21 mouse cellular contexts compared by ENCODE assay signal in the genomic region with DNA sequence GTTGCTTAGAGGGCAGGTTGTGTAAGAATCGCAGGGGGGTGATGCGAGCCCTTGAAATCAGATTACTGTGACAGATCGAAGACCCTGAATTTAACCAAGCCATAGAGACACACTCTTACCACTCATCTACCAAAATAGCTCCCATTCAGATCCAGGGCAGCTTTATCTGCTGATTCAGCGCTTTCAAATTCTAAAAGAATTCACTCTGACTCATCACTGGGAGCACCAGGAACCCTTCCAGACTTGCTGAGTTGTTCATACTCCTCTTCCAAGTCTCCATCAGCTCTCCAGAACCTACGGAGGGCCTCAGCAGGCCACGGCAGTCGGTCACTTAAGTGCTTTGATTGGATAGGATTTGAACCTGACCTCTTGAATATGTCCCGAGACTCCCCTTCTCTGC. TPM values are rescaled to one million over a fixed set of nuclear protein-coding genes. Genes with fewer than 3 reads are reported as not detected.
A peak's percentile ranks its signal among the peaks of the same experiment; 100 is the strongest.
DNase-seq lines count a peak whose midpoint lies in the region; ATAC-seq and TF ChIP-seq lines count a peak whose summit lies in the region.
"Had no signal": no experiment of that assay in that cellular context is flagged by ENCODE, and none has a peak within 500 bp of the region (broad histone marks: within the 10 kb centered on the region; RNA-seq: fewer than 3 reads in every experiment).

No protein-coding gene starts in this region.

- no peak overlapping the region for H3K4me3 ChIP-seq in gastrocnemius, adult 2 months
- no peak overlapping the region for H3K4me3 ChIP-seq in embryonic fibroblast, embryonic 13.5 days (ENCODE audit: insufficient read depth, low read length)
- H3K4me3 ChIP-seq: embryonic facial prominence, embryonic 15.5 days; heart, embryonic 12.5 days; hindbrain, embryonic 15.5 days; kidney, embryonic 15.5 days; midbrain, embryonic 15.5 days; myocyte had no signal

- H3K27ac ChIP-seq in gastrocnemius, adult 2 months: no peak overlapping the region
- peak overlapping the region; percentile 30; the same call in 1 of the 2 replicates for H3K27ac ChIP-seq in embryonic fibroblast, embryonic 13.5 days (ENCODE audit: insufficient read depth, low read length)
- H3K27ac ChIP-seq: embryonic facial prominence, embryonic 15.5 days; hindbrain, embryonic 15.5 days; kidney, embryonic 15.5 days; midbrain, embryonic 15.5 days had no signal

- intact Hi-C loops in gastrocnemius, adult 2 months (cut with DNase I): loop anchor here (5.0 kb wide), 1 partner anchor 52 kb away; no protein-coding TSS in a partner anchor

- DNase-seq in gastrocnemius, adult 2 months: peak; percentile 45
- DNase-seq in gastrocnemius, adult 8-10 months (ENCODE audit: low spot score in 2 of 2): no peak
- peak; percentile 33 to 36 for DNase-seq in right cerebral cortex, adult 2 months (ENCODE audit: low spot score in 2 of 2)
- DNase-seq in right cerebral cortex, postnatal 25 days: no peak
- DNase-seq in cerebellum, postnatal 14 days: no peak
- DNase-seq: adrenal gland, postnatal 10 days; cerebellum, adult 11-12 months; cerebellum, postnatal 25 days; kidney, postnatal 4 days; layer of hippocampus, adult 9-11 months; lung, adult 18-20 months; lung, postnatal 36 days had no signal

- H3K4me1 ChIP-seq in embryonic fibroblast, embryonic 13.5 days (ENCODE audit: control insufficient read depth, insufficient read depth, low read length): peaks cover 2% of the 10 kb centered on the region; the same call in 1 of the 2 replicates
- H3K4me1 ChIP-seq: embryonic facial prominence, embryonic 15.5 days; hindbrain, embryonic 15.5 days; kidney, embryonic 15.5 days; midbrain, embryonic 15.5 days had no signal

- no peak for TF ChIP-seq CTCF in gastrocnemius, adult 2 months (IDR thresholded peaks at IDR 0.05)
- no peak for TF ChIP-seq CTCF in embryonic fibroblast, embryonic 13.5 days (IDR thresholded peaks at IDR 0.05; ENCODE audit: borderline replicate concordance, insufficient read depth, low read length)

- ATAC-seq in CD4-positive, CD25-positive, alpha-beta regulatory T cell, adult 4 months: no peak
- ATAC-seq: intestine, embryonic 16.5 days; midbrain, embryonic 15.5 days had no signal

- no peak for TF ChIP-seq POLR2A in embryonic fibroblast, embryonic 13.5 days (IDR thresholded peaks at IDR 0.05; ENCODE audit: low read depth, low read length)

RNA-seq across cellular contexts. Expression of gene Stk24, which starts 5.6 kb away (rescaled TPM):
- total RNA-seq in gastrocnemius, adult 2 months (2021): 10 to 100 TPM; 29.7 to 40.0 TPM
- total RNA-seq in gastrocnemius, adult 8-10 months (2022): 10 to 100 TPM; 25.2 to 34.5 (median 31.9) TPM
- polyA plus RNA-seq in embryonic fibroblast, embryonic 13.5 days (2011; ENCODE audit: insufficient read length, low read depth, missing spikeins): 94.6 and 102 TPM in 2 replicates
- 10 to 100 TPM; 63.3 to 68.7 TPM for polyA plus RNA-seq in CD4-positive, CD25-positive, alpha-beta regulatory T cell, adult 4 months (2017; shearing (Covaris generic))

Comparison
In these comparisons a context has a peak if more than half of its experiments do, and no peak if none do; other contexts are left out.
1. DNase-seq: peak in gastrocnemius, adult 2 months (single experiment) and right cerebral cortex, adult 2 months (2 of 2); none in gastrocnemius, adult 8-10 months (0 of 2), right cerebral cortex, postnatal 25 days (single experiment) and cerebellum, postnatal 14 days (0 of 2).